Mouse (Mus musculus) hindbrain, embryonic 16.5 days (tissue): ENCODE measurements around the gene Pax8. TPM values are rescaled to one million over a fixed set of nuclear protein-coding genes. Genes with fewer than 3 reads are reported as not detected.

Experiments
- ATAC-seq: fragments of 200-750 bp; cut with Nextera tagmentation; 2 replicates; pipeline ENCODE4 v1.8.0; 2017; ENCODE audit warnings: moderate TSS enrichment, moderate library complexity
- H3K27ac ChIP-seq: fragments of 300-500 bp; sonication (generic); 2 replicates; pipeline ENCODE4 v1.5.1; 2014; ENCODE audit warnings: low read depth, mild to moderate bottlenecking, control low read depth, low read length, moderate library complexity
- H3K27me3 ChIP-seq: fragments of 300-500 bp; sonication (generic); replicated peaks from 2 replicates; pipeline ENCODE4 v1.6.1; 2014; ENCODE audit warnings: low read length; ENCODE audit not compliant: control insufficient read depth, insufficient read depth
- H3K36me3 ChIP-seq: fragments of 300-500 bp; sonication (generic); 2 replicates; pipeline ENCODE4 v1.6.1; 2014; ENCODE audit warnings: mild to moderate bottlenecking, low read length, moderate library complexity, mixed read lengths; ENCODE audit not compliant: control insufficient read depth, insufficient read depth
- H3K4me1 ChIP-seq: fragments of 300-500 bp; sonication (generic); 2 replicates; pipeline ENCODE4 v1.6.1; 2014; ENCODE audit warnings: low read depth, low read length; ENCODE audit not compliant: control insufficient read depth, insufficient read depth
- H3K4me2 ChIP-seq: fragments of 300-500 bp; sonication (generic); 2 replicates; pipeline ENCODE4 v1.6.1; 2014; ENCODE audit warnings: mild to moderate bottlenecking, low read length, control low read depth, moderate library complexity
- H3K4me3 ChIP-seq: fragments of 300-500 bp; sonication (generic); 2 replicates; pipeline ENCODE4 v1.5.1; 2014; ENCODE audit warnings: mild to moderate bottlenecking, low read length, control low read depth, moderate library complexity
- H3K9ac ChIP-seq: fragments of 300-500 bp; sonication (generic); 2 replicates; pipeline ENCODE4 v1.6.1; 2014; ENCODE audit warnings: low read depth, mild to moderate bottlenecking, control low read depth, low read length, moderate library complexity
- H3K9me3 ChIP-seq: fragments of 300-500 bp; sonication (generic); 2 replicates; pipeline ENCODE4 v1.6.1; 2014; ENCODE audit warnings: mild to moderate bottlenecking, low read length, moderate library complexity; ENCODE audit not compliant: control insufficient read depth
- WGBS: fragments of 180-500 bp; shearing (Covaris S2); extraction: QIAGEN DNeasy Blood & Tissue Kit; methylation state at CpG from one replicate; pipeline ENCODE4 v1.1.7; 2014; 5-methylcytosine and 5-hydroxymethylcytosine counted together
- polyA plus RNA-seq: library from polyadenylated mRNA; unstranded; fragments of >200 nt; fragmentation: Nextera tagmentation; extraction: Ambion mirVana; gene quantifications from 2 replicates; pipeline ENCODE4 v1.2.1, GENCODE M21; 2015

Gene Pax8
- polyA plus RNA-seq, 1 experiment from 2014 or later = 24.0 TPM

- Histone ChIP-seq H3K4me1 (no peaks in the 10 kb centered on the region), H3K4me3 (no peak overlapping the region), H3K27me3 (no peaks in the 10 kb centered on the region), H3K9me3 (no peaks in the 10 kb centered on the region), H3K27ac (no peak overlapping the region), H3K4me2 (no peak overlapping the region), H3K36me3 (no peaks in the 10 kb centered on the region), H3K9ac (no peak overlapping the region)
- no peak for ATAC-seq
- 79% methylated on average over 5 of the region's 5 CpGs for WGBS
These were observed 22.2 kb downstream of the Pax8 start for GRCm38 (mm10) chr2:24453206-24453605.

GRCm38 (mm10) chr2:24449111-24449510 is 26.3 kb downstream of the Pax8 start:
- Histone ChIP-seq H3K27ac (no peak overlapping the region), H3K36me3 (no peaks in the 10 kb centered on the region), H3K27me3 (no peaks in the 10 kb centered on the region), H3K4me3 (no peak overlapping the region), H3K4me2 (no peak overlapping the region), H3K4me1 (no peaks in the 10 kb centered on the region), H3K9me3 (no peaks in the 10 kb centered on the region), H3K9ac (no peak overlapping the region)
- 85% methylated on average over 4 of the region's 4 CpGs for WGBS
- ATAC-seq = no peak

- Histone ChIP-seq H3K9me3 (no peaks in the 10 kb centered on the region), H3K27ac (no peak overlapping the region), H3K36me3 (no peaks in the 10 kb centered on the region), H3K4me3 (no peak overlapping the region), H3K4me1 (no peaks in the 10 kb centered on the region), H3K9ac (no peak overlapping the region), H3K4me2 (no peak overlapping the region), H3K27me3 (no peaks in the 10 kb centered on the region)
- no peak for ATAC-seq
- 42% methylated on average over 3 of the region's 3 CpGs for WGBS
These were observed 32.1 kb downstream of the Pax8 start for GRCm38 (mm10) chr2:24443256-24443790.

GRCm38 (mm10) chr2:24442303-24442925 is 33.0 kb downstream of the Pax8 start:
- WGBS = 55% methylated on average over 4 of the region's 4 CpGs
- H3K36me3 ChIP-seq = no peaks in the 10 kb centered on the region
- ATAC-seq = peak; percentile 18; the same call in 1 of the 2 replicates

GRCm38 (mm10) chr2:24441899-24442298 is 33.5 kb downstream of the Pax8 start:
- Histone ChIP-seq H3K27me3 (no peaks in the 10 kb centered on the region), H3K9me3 (no peaks in the 10 kb centered on the region), H3K4me1 (no peaks in the 10 kb centered on the region), H3K4me3 (no peak overlapping the region), H3K4me2 (no peak overlapping the region), H3K9ac (no peak overlapping the region), H3K36me3 (no peaks in the 10 kb centered on the region), H3K27ac (no peak overlapping the region)
- ATAC-seq = no peak

More at GRCm38 (mm10) chr2:24442303-24442925, 33.0 kb downstream of the Pax8 start:
- no peaks in the 10 kb centered on the region for H3K4me1 ChIP-seq
- no peaks in the 10 kb centered on the region for H3K27me3 ChIP-seq
- no peak overlapping the region for H3K4me2 ChIP-seq
- no peaks in the 10 kb centered on the region for H3K9me3 ChIP-seq
- H3K27ac ChIP-seq = no peak overlapping the region
- H3K4me3 ChIP-seq = no peak overlapping the region
- no peak overlapping the region for H3K9ac ChIP-seq

GRCm38 (mm10) chr2:24440056-24440455 is 35.3 kb downstream of the Pax8 start:
- ATAC-seq = no peak
- Histone ChIP-seq H3K4me3 (no peak overlapping the region), H3K9me3 (no peaks in the 10 kb centered on the region), H3K36me3 (no peaks in the 10 kb centered on the region), H3K4me1 (no peaks in the 10 kb centered on the region), H3K4me2 (no peak overlapping the region), H3K27me3 (no peaks in the 10 kb centered on the region), H3K27ac (no peak overlapping the region), H3K9ac (no peak overlapping the region)
- 79% methylated on average over 2 of the region's 2 CpGs for WGBS

GRCm38 (mm10) chr2:24435699-24436098 is 39.7 kb downstream of the Pax8 start:
- H3K4me3 ChIP-seq = no peak overlapping the region
- H3K27ac ChIP-seq = no peak overlapping the region
- no peaks in the 10 kb centered on the region for H3K4me1 ChIP-seq
- no peaks in the 10 kb centered on the region for H3K9me3 ChIP-seq
- H3K27me3 ChIP-seq = no peaks in the 10 kb centered on the region
- no peak overlapping the region for H3K4me2 ChIP-seq
- no peak for ATAC-seq
- H3K36me3 ChIP-seq = no peaks in the 10 kb centered on the region
- 83% methylated on average over 11 of the region's 11 CpGs for WGBS
- H3K9ac ChIP-seq = no peak overlapping the region

- Histone ChIP-seq H3K36me3 (no peaks in the 10 kb centered on the region), H3K4me3 (no peak overlapping the region)
These were observed 40.7 kb downstream of the Pax8 start for GRCm38 (mm10) chr2:24434670-24435069.

GRCm38 (mm10) chr2:24429806-24430205 is 45.6 kb downstream of the Pax8 start:
- WGBS = 82% methylated on average over 4 of the region's 4 CpGs
- Histone ChIP-seq H3K27me3 (no peaks in the 10 kb centered on the region), H3K4me3 (no peak overlapping the region), H3K9ac (no peak overlapping the region), H3K9me3 (no peaks in the 10 kb centered on the region), H3K36me3 (no peaks in the 10 kb centered on the region), H3K4me1 (peaks cover 10% of the 10 kb centered on the region), H3K27ac (no peak overlapping the region), H3K4me2 (no peak overlapping the region)
- no peak for ATAC-seq

More at GRCm38 (mm10) chr2:24434670-24435069, 40.7 kb downstream of the Pax8 start:
- WGBS = 84% methylated on average over 2 of the region's 2 CpGs
- H3K27me3 ChIP-seq = no peaks in the 10 kb centered on the region
- H3K27ac ChIP-seq = no peak overlapping the region
- no peaks in the 10 kb centered on the region for H3K9me3 ChIP-seq
- H3K9ac ChIP-seq = no peak overlapping the region
- H3K4me2 ChIP-seq = no peak overlapping the region
- ATAC-seq = no peak
- H3K4me1 ChIP-seq = no peaks in the 10 kb centered on the region
